Mouse (Mus musculus) urinary bladder, postnatal 36 days (tissue): Measurements from ENCODE around the gene Cd59a.
A peak's percentile ranks its signal among the peaks of the same experiment; 100 is the strongest.
"Not testable (repeated sequence)": the region's sequence is repeated elsewhere in the genome, so short reads cannot be mapped to it uniquely, and the experiment has no call there.

Experiments
- DNase-seq, 2 experiments: peaks; one replicate each; pipeline ENCODE4 v3.0.0; 2022; ENCODE audit warnings: low spot score in 2 of 2, mixed read lengths in 1 of 2

Cd59a gene

DNA sequence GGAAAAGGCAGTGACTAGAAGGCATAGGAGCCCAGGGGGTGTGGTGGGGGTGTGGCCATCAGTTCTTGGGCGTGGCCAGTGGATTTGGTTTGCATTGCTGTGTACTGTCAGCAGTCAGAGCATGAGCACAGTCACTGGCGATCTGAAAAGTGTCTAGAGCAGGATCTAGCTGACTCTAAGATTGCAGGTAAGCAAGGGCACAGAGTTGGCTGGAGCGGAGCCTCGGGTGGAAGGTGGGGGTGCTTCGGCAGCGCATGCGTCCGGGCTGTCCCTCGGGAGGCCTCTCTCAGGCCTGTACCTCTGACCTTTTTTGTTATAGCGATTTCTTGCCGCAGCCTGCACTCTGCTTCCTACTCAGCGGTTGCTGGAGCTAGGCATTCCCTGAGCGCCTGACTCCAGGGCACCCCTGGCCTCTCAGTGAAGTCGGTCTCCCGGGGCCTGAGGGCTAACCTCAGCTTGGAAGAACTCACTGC, at the start of gene Cd59a:
Cd59a (plus strand) TSS at position 61 of the 473 bp plus-strand sequence.
- peak; percentile 73 to 85 for DNase-seq

GRCm38 (mm10) chr2:104058381-104058780, 37.2 kb upstream of the Cd59a start:
- DNase-seq, result no peak

GRCm38 (mm10) chr2:104058954-104059353, 36.6 kb upstream of the Cd59a start:
- DNase-seq, result no peak

DNA sequence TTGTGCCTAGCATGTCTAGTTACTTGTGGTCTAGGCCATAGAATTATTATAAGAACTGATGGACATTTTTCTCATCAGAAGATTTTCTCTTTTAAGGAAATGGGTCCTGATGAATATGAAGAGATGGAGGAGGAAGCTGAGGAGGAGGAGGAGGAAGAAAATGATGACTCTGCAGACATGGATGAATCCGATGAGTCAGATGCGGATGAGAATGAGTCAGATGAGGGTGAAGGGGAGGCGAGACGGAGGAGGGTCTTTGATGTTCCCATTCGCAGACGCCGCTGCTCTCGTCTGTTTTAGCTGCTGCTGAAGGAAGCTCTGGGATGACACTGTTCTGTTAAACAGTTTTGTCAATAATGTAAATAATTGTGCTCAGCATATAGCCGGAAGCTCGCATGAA, 35.8 kb upstream of the Cd59a start:
- no peak for DNase-seq

GRCm38 (mm10) chr2:104060996-104061395, 34.6 kb upstream of the Cd59a start:
- no peak for DNase-seq

GRCm38 (mm10) chr2:104062665-104063064, 32.9 kb upstream of the Cd59a start:
- DNase-seq, result no peak

GRCm38 (mm10) chr2:104064152-104064551, 31.4 kb upstream of the Cd59a start:
- DNase-seq, result no peak

DNA sequence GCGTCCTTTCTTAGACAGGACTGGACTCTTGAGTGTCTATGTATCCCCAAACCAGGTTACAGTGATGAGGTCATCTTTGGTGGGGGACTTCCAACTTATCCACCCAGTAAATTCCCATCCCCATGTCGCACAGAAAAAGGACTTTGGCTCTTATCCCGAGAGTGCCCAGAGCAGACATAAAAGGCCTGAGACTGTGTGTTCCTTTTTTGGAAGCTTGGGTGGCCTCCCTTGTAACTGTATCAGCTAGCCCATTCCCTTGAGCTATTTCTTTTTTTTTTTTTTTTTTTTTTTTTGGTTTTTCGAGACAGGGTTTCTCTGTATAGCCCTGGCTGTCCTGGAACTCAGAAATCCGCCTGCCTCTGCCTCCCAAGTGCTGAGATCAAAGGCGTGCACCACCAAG, 30.1 kb upstream of the Cd59a start, which contains the start of gene Gm10912:
Gm10912 (plus strand) TSS at position 301 of the 400 bp plus-strand sequence.
- not testable (repeated sequence) for DNase-seq

- DNase-seq, result not testable (repeated sequence)
Measured at GRCm38 (mm10) chr2:104068450-104068849, 27.2 kb upstream of the Cd59a start, which contains the start of gene Gm10799. Gm10799 (minus strand) TSS chr2:104068550.

- DNase-seq, result peak; percentile 38 to 40
Measured at GRCm38 (mm10) chr2:104069704-104070185, 25.9 kb upstream of the Cd59a start, which contains the start of gene Cd59b. Cd59b (plus strand) TSS chr2:104069849.

DNA sequence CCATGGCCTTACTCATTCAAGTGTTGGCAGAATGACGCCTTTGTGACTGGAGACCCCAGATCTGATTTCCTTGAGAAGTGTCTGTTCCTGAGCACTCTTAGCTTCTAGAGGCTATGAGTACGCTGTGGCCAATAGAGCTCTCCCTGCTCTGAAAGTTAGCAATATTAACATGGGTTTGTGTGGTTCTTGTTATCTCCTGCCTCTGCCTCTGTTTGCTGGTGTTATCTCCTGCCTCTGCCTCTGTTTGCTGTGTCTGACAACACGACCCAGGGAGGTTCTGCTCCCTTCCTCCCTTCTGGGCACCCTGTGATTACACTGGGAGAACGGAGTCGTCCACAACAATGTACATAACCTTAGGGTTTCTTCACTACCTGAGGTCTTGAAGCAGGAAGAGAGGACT, 17.3 kb upstream of the Cd59a start:
- not testable (repeated sequence) for DNase-seq

GRCm38 (mm10) chr2:104081436-104082050, 14.1 kb upstream of the Cd59a start:
- not testable (repeated sequence) for DNase-seq

DNA sequence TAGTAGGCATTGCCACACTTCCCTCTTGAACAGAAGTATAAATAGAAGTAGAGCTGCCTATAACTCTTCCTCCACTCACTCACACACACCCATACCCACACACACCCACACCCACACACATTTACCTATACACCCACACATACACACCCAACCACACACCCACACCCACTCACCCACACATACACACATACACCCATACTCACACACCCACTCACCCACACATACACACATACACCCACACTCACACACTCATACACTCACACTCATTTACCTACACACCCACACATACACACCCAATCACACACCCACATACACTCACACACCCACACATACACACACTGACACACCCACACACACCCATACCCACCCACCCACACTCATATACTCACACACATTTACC, 13.1 kb upstream of the Cd59a start:
- no peak for DNase-seq

- not testable (repeated sequence) for DNase-seq
Measured at GRCm38 (mm10) chr2:104084027-104084426, 11.6 kb upstream of the Cd59a start.

- DNase-seq, result not testable (repeated sequence)
Measured at GRCm38 (mm10) chr2:104087562-104087961, 8.0 kb upstream of the Cd59a start.

GRCm38 (mm10) chr2:104093305-104093704, 2.3 kb upstream of the Cd59a start:
- DNase-seq, result no peak

DNA sequence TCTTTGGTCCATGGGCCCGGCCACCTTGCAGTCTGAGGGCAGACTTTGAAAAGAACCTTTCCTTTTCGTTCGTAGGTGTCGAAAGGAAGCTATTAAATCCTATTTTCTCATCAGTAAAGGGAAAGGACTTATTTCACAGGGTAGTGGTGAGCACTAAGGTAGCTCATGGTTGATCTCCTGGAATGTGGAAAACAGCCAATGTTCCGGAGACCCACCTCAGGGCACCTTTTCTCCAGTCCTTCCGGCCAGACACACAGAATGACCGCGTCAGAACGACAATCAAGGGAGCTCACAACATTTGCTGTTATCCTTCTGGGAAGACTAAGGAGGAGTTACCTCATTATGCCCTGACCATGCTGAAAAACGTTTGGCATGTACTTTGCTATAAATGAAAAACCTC, 655 bp downstream of the Cd59a start:
- DNase-seq, result no peak

GRCm38 (mm10) chr2:104096796-104097195, 1.2 kb downstream of the Cd59a start:
- not testable (repeated sequence) for DNase-seq

DNA sequence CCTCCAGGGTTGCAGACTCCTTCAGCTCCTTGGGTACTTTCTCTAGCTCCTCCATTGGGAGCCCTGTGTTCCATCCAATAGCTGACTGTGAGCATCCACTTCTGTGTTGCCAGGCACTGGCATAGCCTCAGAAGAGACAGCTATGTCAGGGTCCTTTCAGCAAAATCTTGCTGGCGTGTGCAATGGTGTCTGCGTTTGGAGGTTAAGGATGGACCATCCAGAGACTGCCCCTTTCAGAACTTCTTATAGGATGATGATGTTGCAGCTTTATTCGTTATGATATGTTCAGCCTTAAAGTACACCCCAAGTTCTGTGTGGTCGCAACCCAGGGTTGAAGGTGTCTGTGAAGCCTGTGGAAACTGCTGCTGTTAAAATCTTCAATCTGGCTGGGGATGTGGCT, 1.8 kb downstream of the Cd59a start:
- DNase-seq, result not testable (repeated sequence)

DNA sequence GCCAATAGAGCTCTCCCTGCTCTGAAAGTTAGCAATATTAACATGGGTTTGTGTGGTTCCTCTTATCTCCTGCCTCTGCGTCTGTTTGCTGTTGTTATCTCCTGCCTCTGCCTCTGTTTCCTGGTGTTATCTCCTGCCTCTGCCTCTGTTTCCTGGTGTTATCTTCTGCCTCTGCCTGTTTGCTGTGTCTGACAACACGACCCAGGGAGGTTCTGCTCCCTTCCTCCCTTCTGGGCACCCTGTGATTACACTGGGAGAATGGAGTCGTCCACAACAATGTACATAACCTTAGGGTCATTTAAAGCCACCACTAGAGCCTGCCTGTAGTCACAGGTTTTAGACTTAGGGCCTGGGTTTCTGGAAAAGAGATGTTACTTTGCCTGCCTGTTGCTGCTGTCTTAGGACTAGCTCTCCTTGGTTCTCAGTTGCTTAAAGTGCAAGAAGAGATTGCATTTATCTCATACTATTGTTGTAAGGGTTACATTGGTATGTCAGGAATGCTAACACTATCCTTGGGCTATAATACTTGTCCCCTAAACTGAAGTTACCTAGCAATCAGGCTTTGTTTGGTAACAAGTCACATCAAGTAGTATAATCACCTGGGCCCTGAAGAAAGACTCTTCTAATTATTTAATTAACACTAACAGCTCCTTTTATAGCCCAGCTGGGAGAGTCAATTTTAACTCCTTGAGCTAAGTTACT, 3.1 kb downstream of the Cd59a start:
- DNase-seq, result no peak

- no peak for DNase-seq
Measured at GRCm38 (mm10) chr2:104099231-104099585, 3.6 kb downstream of the Cd59a start.

DNA sequence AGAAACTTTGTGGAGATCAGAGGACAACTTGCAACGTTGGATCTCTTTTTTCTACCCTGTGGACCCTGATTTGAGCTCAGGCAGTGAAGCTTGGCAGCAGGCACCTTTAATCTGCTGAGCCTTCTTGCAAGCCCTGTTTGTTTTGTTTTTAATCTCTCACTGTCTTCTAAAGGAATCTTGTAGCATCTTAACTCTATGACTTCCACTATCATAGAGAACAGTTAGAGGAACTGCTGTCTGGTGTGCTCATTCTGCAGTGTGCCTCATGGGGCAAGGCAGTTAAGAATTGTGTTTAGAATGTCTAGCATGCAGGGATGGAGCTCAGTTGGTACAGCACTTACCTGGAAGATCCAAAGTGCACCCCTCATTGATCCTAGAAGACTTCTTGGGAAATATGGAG, 4.3 kb downstream of the Cd59a start:
- no peak for DNase-seq

GRCm38 (mm10) chr2:104104800-104105199, 9.2 kb downstream of the Cd59a start:
- DNase-seq, result no peak
